Mouse (Mus musculus) v-Abl transformed pro-B cells (cell line): ENCODE results near the gene Aqp7.
"Not testable (repeated sequence)": the region's sequence is repeated elsewhere in the genome, so short reads cannot be mapped to it uniquely, and the experiment has no call there.

Experiments used
- in situ Hi-C, 2 experiments: fragments of 400-800 bp; cut with MboI; formaldehyde crosslinking; loops; one replicate each; pipeline ENCODE4 v1.15.1; 2025; ENCODE audit not compliant: unreplicated experiment in 2 of 2

The Aqp7 gene

GRCm38 (mm10) chr4:41047524-41048271 lies at the start of gene Aqp7:
Aqp7 (minus strand) TSS chr4:41048139.
- in situ Hi-C loops = no loop called here

- in situ Hi-C loops = no loop called here
Observed at GRCm38 (mm10) chr4:41097381-41097780, 49.4 kb upstream of the Aqp7 start.

- in situ Hi-C loops = no loop called here
Observed at GRCm38 (mm10) chr4:41096794-41097193, 48.9 kb upstream of the Aqp7 start.

GRCm38 (mm10) chr4:41096169-41096568 lies 48.2 kb upstream of the Aqp7 start:
- in situ Hi-C loops = no loop called here

DNA sequence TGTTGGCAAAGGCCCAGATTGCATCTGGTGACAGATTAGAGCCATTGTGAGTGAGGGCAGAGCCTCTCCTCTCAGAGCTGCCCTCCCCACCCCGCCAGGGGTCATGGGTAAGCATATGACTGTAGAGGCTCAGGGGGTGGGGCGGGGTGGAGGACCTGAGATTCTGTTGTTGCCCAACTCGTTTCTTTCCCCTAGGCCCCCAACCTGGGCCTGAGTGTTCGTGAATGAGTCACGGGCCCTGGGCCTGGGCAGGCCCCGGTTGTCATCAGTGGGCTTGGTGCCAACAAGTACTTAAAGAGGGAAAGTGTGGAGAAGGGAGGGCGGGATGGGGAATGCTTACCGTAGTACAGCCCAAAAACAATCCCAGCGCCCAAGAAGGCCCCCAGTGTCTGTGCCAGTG lies 46.4 kb upstream of the Aqp7 start:
- in situ Hi-C loops = no loop called here

GRCm38 (mm10) chr4:41092958-41093357 lies 45.0 kb upstream of the Aqp7 start:
- in situ Hi-C loops = no loop called here

GRCm38 (mm10) chr4:41091391-41091790 lies 43.5 kb upstream of the Aqp7 start:
- in situ Hi-C loops = no loop called here

DNA sequence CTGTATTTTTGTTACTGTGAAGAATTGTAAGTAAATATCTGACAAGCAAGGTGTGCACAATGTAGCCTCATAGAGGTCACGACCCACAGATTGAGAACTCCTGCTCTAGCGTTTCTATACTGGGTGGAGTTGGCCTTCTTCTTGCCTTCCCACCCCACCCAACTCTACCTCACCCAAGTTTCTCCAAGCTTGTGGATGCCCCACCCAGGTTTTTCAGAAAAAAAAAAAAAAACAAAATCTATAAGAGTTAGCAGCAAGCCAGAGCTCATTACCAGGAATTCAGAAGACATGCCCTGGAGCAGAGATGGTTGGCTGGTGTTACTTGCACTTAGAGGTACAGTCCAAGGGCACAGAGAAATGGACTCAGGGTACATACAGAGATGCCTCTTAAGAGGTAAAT lies 41.8 kb upstream of the Aqp7 start:
- in situ Hi-C loops = no loop called here

DNA sequence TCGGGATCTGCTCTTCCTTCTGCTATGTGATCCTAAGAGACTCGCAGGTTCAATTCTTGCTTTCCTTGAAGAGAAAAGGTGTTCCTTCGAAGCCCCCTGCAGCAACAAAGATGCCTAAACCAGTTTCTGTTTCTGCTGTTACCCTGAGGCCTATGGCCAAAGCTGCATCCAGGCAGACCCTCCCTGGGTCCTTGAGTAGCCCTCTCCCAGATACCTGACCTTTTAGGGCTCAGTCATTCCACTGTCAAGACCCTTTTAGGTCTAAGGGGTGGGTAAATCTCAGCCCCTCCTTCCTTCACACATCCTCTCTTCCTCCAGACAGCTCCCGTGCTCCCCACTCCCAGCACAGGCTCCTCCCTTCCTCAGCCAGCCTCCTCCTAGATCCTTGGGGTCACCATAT lies 41.2 kb upstream of the Aqp7 start:
- in situ Hi-C loops = no loop called here

- in situ Hi-C loops = no loop called here
Observed at GRCm38 (mm10) chr4:41087459-41088298, 39.7 kb upstream of the Aqp7 start.

GRCm38 (mm10) chr4:41086947-41087346 lies 39.0 kb upstream of the Aqp7 start:
- in situ Hi-C loops = no loop called here

DNA sequence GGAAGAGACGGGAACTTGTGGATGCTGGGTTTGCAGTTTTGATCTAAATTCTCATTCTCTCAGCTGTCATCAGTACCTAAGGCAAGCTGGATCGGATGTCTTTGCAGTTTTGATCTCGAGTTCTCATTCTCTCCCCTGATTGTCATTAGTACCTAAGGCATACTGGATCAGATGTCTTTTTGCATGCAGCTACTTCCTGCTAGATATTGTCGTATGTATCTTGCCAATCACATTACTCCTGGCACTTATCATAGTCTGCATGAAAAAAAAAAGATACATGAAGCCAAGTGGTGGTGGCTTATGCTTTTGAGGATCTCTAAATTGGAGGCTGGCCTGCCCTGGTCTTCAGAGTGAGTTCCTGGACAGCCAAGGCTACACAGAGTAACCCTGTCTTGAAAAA lies 36.9 kb upstream of the Aqp7 start:
- in situ Hi-C loops = no loop called here

GRCm38 (mm10) chr4:41082803-41083202 lies 34.9 kb upstream of the Aqp7 start:
- in situ Hi-C loops = not testable (repeated sequence)

- in situ Hi-C loops = no loop called here
Observed at GRCm38 (mm10) chr4:41081733-41082132, 33.8 kb upstream of the Aqp7 start.

DNA sequence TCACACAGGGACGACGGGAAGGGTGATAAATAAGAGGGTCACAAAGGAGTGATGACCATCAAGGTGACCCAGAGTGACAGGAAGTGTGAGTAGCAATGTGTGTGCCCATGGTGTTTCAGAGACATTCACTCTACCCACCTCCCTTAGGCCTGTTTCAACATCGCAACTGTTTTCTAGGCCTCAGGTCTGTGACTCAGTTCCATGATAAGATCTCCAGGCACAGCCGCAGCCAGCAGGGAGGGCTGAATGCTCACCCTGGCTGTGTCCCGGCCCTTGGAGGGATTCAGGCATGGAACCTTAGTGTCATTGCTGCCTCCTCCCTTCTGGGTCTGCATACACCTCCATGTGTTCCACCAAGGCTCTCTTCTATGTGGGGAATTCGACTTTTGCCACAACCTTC lies 30.8 kb upstream of the Aqp7 start:
- in situ Hi-C loops = no loop called here

DNA sequence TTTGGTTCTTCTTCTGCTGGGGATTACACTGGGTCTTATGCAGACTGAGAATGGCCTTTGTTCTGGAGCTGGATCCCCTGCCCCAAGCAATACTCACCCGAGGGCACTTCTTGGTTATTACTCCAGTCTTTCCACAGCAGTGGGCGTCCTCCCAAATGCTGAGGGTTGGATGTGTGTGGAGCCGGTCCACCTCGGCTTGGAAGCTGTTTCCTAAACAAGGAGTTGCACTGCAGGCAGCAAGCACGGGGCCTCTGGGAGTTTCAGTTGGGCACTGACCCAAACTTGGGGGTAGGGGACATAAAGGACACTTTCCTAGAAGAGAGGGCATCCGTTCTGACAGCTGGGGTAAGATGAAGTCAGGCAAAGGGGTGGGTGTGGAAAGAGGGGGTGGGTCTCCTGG lies 26.5 kb upstream of the Aqp7 start:
- in situ Hi-C loops = loop anchor here in 1 of 2 experiments (25.0 kb wide), 1 partner anchor 1888 kb away; the partner anchor contains the start of gene 1700022I11Rik

DNA sequence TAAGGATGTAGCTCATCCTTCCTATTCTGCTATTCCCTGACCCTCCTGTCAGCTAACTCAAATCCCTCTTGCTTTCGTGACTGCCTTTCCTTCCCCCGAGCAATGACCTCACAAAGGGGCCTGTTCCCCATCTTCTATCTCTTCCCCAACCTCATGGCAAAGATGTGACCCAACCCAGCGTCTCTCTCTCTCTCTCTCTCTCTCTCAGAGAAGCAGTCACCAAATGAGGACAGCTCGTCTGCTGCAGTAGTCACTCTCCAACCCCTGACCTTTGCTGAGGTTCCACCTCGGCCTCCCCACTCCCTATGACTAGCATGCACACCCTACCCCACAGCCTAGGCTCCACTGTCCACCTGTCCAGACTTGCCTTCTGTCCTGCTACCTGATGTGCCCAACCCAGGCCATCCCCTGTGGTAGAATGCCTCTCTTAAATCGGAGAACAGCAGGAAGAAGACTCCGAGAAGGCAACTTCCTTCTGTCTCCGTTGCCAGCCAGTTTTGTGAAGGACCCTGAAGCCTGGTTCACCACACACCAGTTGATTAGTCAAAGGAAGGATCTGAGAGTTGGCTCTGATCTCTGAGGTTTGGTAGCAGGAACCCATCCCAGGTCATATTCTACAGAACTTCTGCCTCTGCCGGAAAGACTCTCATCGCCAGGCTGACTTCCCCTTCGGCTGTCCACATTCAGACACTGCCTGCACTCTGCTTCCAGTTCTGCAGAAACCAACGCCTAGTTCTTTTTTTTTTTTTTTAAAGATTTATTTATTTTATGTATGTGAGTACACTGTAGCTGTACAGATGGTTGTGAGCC lies 25.3 kb upstream of the Aqp7 start:
- in situ Hi-C loops = loop anchor here in 1 of 2 experiments (25.0 kb wide), 1 partner anchor 1889 kb away; the partner anchor contains the start of gene 1700022I11Rik

GRCm38 (mm10) chr4:41071500-41072429 lies 23.8 kb upstream of the Aqp7 start:
- in situ Hi-C loops = loop anchor here in 1 of 2 experiments (25.0 kb wide), 1 partner anchor 1891 kb away; the partner anchor contains the start of gene 1700022I11Rik

- in situ Hi-C loops = loop anchor here in 1 of 2 experiments (25.0 kb wide), 1 partner anchor 1897 kb away; the partner anchor contains the start of gene 1700022I11Rik
Observed at GRCm38 (mm10) chr4:41065196-41065595, 17.3 kb upstream of the Aqp7 start.
